16 mouse cellular contexts compared by ENCODE assay signal in the genomic region with DNA sequence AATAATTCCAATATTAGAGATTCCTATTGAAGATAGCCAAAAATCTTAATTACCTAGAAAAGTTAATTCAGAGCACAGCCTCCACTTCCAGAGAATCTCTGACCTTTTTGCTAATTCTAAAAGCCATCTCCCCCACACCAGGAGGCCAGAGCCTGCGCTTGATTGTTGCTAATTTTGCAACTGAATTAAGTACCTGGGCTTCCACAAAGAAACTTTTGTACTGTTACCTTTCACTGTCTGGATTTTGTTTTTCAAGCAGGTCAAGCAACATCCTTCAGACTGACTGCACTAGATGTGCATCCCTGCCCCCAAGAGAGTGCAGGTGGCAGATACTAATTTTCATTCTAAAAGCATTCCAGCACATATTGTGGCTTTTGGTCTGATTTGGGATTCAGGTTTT.
"Had no signal": no experiment of that assay in that cellular context is flagged by ENCODE, and none has a peak within 500 bp of the region (broad histone marks: within the 10 kb centered on the region; RNA-seq: fewer than 3 reads in every experiment).

No protein-coding gene starts in this region.

- DNase-seq: heart, postnatal 10 days; heart, postnatal 14 days; heart, postnatal 36 days; heart, postnatal 4 days; kidney, adult 11 months; kidney, adult 18-20 months; kidney, adult 2 months; kidney, adult 8-10 months; kidney, adult 9 months; kidney, postnatal 10 days; kidney, postnatal 14 days; kidney, postnatal 25 days; kidney, postnatal 36 days; kidney, postnatal 4 days; layer of hippocampus, adult 9-11 months; layer of hippocampus, postnatal 36 days had no signal
